Mouse (Mus musculus): ENCODE results near the gene Zrsr2. TPM values are rescaled to one million over a fixed set of nuclear protein-coding genes. Genes with fewer than 3 reads are reported as not detected.

Gene Zrsr2
- polyA plus RNA-seq, 1 experiment: 33.0 TPM

DNA sequence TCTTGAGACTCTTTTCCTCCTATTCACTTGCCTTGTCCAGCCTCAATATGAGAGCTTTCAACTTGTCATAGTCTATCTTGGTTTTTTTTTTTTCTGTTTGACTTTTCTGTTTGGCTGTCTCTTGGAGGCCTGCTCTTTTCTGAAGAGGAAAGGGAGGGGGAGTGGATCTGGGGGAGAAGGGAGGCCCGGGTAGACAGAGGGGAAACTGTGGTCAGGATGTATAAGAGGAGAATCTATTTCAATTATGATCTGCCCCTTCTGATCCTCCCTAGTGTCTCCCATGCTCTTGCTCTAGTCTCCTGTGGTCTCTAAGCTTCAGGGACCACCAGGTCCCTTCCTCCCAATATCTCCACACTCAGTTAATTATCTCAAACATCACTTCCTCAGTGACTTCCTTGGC is 6.8 kb downstream of the Zrsr2 start:
- Histone ChIP-seq H3K4me1 (ENCODE audit: control insufficient read depth, insufficient read depth, low read length) (no peaks in the 10 kb centered on the region), H3K27ac (ENCODE audit: insufficient read depth, low read length) (no peak overlapping the region), H3K4me3 (ENCODE audit: insufficient read depth, low read length) (no peak overlapping the region)
- TF ChIP-seq POLR2A (IDR thresholded peaks at IDR 0.05; ENCODE audit: extremely low read depth, insufficient read depth, low read length) (no peak), CTCF (IDR thresholded peaks at IDR 0.05; ENCODE audit: extremely low read depth, insufficient read depth, low read length) (no peak)

DNA sequence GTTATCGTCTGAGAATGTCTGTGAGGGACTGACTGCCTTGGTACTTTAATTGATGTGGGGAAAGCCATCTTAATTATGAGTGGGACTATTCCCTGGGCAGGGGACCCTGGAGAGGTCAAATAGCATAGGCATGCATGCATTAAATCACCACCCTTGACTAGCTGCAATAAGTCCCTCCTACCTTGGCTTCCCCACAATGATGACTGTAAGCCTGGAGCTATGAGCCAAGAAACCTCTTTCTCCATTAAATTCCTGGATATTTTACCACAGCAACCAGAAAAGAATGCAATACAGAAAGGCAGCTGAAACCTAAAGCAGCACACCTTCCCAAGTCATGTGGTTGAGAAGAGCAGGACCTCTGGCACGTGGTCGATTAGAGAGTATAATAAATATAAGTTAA is 14.1 kb downstream of the Zrsr2 start:
- H3K4me3 ChIP-seq (ENCODE audit: insufficient read depth, low read length): no peak overlapping the region
- TF ChIP-seq POLR2A (IDR thresholded peaks at IDR 0.05; ENCODE audit: extremely low read depth, insufficient read depth, low read length) (no peak), CTCF (IDR thresholded peaks at IDR 0.05; ENCODE audit: extremely low read depth, insufficient read depth, low read length) (no peak)

DNA sequence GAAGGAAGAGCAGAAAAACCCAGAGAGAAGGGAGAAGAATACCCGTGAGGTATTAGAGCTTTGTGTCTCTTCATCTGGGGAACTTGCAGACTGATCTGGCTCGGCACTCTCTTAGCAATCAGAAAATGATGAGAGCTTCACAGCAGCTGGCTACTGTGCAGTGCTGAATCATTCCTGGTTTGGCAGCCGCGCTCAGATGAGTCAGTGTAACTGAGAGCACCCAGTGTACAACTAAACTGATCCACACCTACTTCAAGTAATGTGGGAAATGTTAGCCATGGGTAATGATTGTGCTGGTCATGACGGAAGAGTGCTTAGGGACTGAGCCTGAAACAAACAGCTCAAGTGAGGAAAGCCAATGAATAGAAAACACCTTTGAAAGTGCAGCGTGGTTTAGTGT is 19.9 kb downstream of the Zrsr2 start:
- H3K4me3 ChIP-seq (ENCODE audit: insufficient read depth, low read length): no peak overlapping the region
- H3K4me1 ChIP-seq (ENCODE audit: control insufficient read depth, insufficient read depth, low read length): no peaks in the 10 kb centered on the region
- H3K27ac ChIP-seq (ENCODE audit: insufficient read depth, low read length): no peak overlapping the region
- TF ChIP-seq CTCF (IDR thresholded peaks at IDR 0.05; ENCODE audit: extremely low read depth, insufficient read depth, low read length): no peak
- no peak for TF ChIP-seq POLR2A (IDR thresholded peaks at IDR 0.05; ENCODE audit: extremely low read depth, insufficient read depth, low read length)

More for the DNA sequence above, 14.1 kb downstream of the Zrsr2 start:
- Histone ChIP-seq H3K4me1 (ENCODE audit: control insufficient read depth, insufficient read depth, low read length) (no peaks in the 10 kb centered on the region), H3K27ac (ENCODE audit: insufficient read depth, low read length) (no peak overlapping the region)

DNA sequence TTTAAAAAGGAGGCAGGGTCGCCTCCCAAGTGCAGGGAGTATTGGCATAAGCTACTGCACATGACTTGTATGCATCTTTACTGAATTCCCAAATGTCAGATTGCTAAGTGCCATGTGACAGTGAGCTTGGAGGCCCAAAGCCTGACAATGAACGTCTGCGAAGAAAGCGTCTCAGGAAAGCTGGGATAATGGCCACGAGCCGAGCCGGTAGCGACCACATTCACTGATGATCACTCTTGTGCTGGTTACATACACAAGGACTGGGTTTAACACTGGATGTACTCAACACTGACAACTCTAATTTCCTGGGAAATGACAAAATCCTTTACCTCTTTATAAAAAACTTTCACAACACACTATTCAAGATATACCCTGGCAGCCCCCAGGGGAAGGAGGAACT is 23.7 kb downstream of the Zrsr2 start:
- H3K4me3 ChIP-seq (ENCODE audit: insufficient read depth, low read length): no peak overlapping the region
- TF ChIP-seq CTCF (IDR thresholded peaks at IDR 0.05; ENCODE audit: extremely low read depth, insufficient read depth, low read length) (no peak), POLR2A (IDR thresholded peaks at IDR 0.05; ENCODE audit: extremely low read depth, insufficient read depth, low read length) (no peak)

DNA sequence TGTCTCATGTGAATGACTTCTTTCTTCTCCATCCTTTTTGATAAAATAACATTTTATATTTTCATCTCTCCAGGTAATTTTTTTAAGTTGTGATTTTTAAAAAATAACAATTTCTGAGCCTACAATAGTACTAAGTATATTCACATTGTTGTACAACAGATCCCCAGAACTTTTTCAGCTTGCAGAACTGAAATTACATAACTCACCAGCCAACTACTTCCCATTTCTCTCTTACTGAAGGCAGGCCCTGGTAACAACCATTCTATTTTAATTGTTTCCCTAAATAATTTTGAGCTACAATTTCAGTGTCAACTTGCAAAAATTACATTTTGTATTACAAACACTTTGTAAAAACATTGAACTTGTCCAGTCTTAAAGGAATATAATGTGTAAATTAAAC is 28.9 kb downstream of the Zrsr2 start:
- H3K4me3 ChIP-seq (ENCODE audit: insufficient read depth, low read length): no peak overlapping the region
- no peaks in the 10 kb centered on the region for H3K4me1 ChIP-seq (ENCODE audit: control insufficient read depth, insufficient read depth, low read length)
- no peak overlapping the region for H3K27ac ChIP-seq (ENCODE audit: insufficient read depth, low read length)
- TF ChIP-seq POLR2A (IDR thresholded peaks at IDR 0.05; ENCODE audit: extremely low read depth, insufficient read depth, low read length): no peak

More for the DNA sequence above, 23.7 kb downstream of the Zrsr2 start:
- H3K4me1 ChIP-seq (ENCODE audit: control insufficient read depth, insufficient read depth, low read length): no peaks in the 10 kb centered on the region
- H3K27ac ChIP-seq (ENCODE audit: insufficient read depth, low read length): no peak overlapping the region

DNA sequence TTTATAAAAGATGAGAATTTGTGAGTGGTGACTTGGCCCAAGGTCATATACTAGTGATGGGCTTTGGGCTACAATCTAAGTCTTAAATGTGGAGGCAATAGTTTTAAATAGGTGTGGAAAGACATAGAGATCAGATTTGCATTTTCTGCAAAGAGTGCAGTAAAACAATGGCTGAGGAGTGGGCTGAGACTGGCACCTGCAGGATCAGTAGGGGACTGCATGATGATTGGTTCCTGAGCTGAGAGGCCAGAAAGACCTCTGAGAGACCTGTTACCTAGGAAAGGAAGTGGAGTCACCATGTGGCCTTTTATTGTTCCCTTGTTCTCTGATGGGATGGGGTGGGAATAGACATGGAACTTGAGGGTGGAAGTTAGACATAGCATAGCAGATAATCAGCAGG is 45.7 kb downstream of the Zrsr2 start:
- TF ChIP-seq CTCF (IDR thresholded peaks at IDR 0.05; ENCODE audit: extremely low read depth, insufficient read depth, low read length) (peak; percentile 42; the same call in 1 of the 2 replicates), POLR2A (IDR thresholded peaks at IDR 0.05; ENCODE audit: extremely low read depth, insufficient read depth, low read length) (no peak)
- H3K4me1 ChIP-seq (ENCODE audit: control insufficient read depth, insufficient read depth, low read length): no peaks in the 10 kb centered on the region
- no peak overlapping the region for H3K4me3 ChIP-seq (ENCODE audit: insufficient read depth, low read length)
- no peak overlapping the region for H3K27ac ChIP-seq (ENCODE audit: insufficient read depth, low read length)

DNA sequence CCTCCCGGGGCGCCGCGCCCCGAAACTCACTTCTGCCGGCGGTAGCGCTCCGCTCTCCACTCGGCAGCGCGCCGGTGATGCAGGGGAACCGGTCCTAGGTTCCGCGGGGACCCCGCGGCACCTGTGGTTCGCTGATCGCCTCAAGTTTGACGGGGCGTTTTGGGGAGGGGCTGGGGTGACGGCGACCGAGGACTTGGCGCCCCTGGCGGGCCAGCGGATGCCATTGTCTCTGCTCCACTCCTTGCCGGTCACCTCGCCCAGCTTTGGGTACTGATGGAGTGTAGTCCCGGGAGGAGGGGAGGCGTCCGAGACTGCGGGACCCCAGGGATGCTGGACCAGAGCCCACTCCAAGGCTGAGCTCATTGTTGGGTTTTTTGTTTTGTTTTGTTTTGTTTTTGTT is 49.1 kb downstream of the Zrsr2 start:
- H3K27ac ChIP-seq (ENCODE audit: insufficient read depth, low read length): no peak overlapping the region
- TF ChIP-seq CTCF (IDR thresholded peaks at IDR 0.05; ENCODE audit: extremely low read depth, insufficient read depth, low read length) (no peak), POLR2A (IDR thresholded peaks at IDR 0.05; ENCODE audit: extremely low read depth, insufficient read depth, low read length) (no peak)
- H3K4me3 ChIP-seq (ENCODE audit: insufficient read depth, low read length): peak overlapping the region; percentile 89
- H3K4me1 ChIP-seq (ENCODE audit: control insufficient read depth, insufficient read depth, low read length): no peaks in the 10 kb centered on the region

DNA sequence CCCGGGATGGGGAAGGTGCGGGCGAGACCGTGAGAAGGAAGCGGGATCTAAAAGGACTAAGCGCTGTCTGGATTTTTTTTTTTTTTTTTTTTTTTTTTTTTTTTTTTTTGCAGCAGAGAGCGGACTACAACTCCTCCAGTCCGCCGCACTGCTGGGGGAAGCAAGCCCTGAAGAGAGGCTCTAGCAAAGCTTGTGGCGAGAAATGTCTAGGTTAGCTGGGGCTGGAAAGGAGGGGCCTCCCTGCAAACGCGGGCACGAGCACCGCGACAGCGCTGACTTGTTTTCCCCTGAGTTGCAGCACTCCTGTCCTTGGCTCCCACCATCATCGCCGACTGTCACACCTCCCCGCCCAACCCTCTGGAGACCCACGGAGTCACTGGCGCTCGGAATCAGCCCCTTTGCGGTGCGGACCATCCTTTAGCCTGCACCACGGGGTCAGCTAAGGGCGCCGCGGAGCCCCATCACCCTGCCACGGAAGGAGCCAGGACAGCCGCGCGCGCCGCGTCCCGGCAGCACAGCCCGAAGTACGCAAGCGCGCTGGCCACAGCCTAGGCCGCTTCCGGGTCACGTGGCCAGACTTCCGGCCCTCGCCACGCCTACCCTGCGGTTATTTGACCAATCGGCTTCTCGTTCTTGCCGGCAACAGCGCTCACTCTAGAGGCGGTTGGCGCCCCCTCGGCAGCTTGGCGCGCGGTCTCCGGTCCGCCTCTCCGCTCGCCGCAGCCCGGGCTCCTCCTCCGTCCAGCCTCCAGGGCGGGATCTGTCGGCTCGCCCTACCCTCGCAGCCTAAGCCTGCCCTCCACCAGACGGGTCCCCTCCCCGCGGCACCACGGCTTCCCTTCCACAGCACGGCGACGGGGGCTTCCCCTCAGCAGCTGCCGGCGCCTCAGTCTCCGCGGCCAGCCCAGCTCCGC is 49.9 kb downstream of the Zrsr2 start, which contains the start of gene Ap1s2:
Gene Ap1s2, plus strand, starts transcription at position 681 of the 914 bp plus-strand sequence.
- no peaks in the 10 kb centered on the region for H3K4me1 ChIP-seq (ENCODE audit: control insufficient read depth, insufficient read depth, low read length)
- peak within 1 kb of the TSS; percentile 89 for H3K4me3 ChIP-seq (ENCODE audit: insufficient read depth, low read length)
- peak; percentile 66; the same call in 1 of the 2 replicates for TF ChIP-seq POLR2A (IDR thresholded peaks at IDR 0.05; ENCODE audit: extremely low read depth, insufficient read depth, low read length)
- TF ChIP-seq CTCF (IDR thresholded peaks at IDR 0.05; ENCODE audit: extremely low read depth, insufficient read depth, low read length): no peak
- H3K27ac ChIP-seq (ENCODE audit: insufficient read depth, low read length): peak within 1 kb of the TSS; percentile 94

DNA sequence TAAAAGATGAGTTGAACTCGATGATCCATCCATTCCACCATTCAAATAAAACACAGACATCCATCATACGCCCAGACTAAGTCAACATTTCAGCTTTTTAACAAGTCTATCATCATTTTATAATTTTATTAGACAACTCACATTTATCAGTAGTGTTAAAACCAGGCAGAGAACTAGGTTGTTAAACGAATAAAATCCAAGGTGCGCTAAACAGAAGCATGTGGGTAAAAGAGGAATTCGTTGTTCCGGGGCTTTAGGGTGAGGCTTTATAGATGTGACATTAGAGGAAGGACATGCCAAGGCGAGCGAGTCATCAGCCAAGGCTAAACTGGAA is 50.5 kb downstream of the Zrsr2 start:
- no peak overlapping the region for H3K27ac ChIP-seq (ENCODE audit: insufficient read depth, low read length)
- no peaks in the 10 kb centered on the region for H3K4me1 ChIP-seq (ENCODE audit: control insufficient read depth, insufficient read depth, low read length)
- peak overlapping the region; percentile 89 for H3K4me3 ChIP-seq (ENCODE audit: insufficient read depth, low read length)
- TF ChIP-seq CTCF (IDR thresholded peaks at IDR 0.05; ENCODE audit: extremely low read depth, insufficient read depth, low read length) (no peak), POLR2A (IDR thresholded peaks at IDR 0.05; ENCODE audit: extremely low read depth, insufficient read depth, low read length) (no peak)

DNA sequence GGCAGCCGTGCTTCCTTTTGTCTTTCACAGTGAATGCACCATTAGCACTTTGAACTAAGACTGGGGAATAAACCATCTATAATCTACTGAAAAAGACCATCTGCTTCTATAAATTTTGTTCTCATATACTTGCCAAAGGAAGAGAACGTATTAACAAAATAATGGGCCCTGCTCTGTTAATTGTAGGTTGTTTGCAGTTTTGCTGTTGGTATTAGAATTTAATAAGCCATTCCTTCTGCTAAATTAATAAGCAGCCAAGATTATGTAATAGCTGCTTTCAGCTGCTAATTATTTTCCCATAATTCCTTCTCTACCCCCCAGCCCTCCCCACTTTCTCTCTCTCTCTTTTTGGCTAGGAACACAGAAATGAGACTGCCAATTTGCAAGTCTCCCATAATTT is 51.6 kb downstream of the Zrsr2 start:
- Histone ChIP-seq H3K27ac (ENCODE audit: insufficient read depth, low read length) (no peak overlapping the region), H3K4me3 (ENCODE audit: insufficient read depth, low read length) (no peak overlapping the region), H3K4me1 (ENCODE audit: control insufficient read depth, insufficient read depth, low read length) (no peaks in the 10 kb centered on the region)
- TF ChIP-seq CTCF (IDR thresholded peaks at IDR 0.05; ENCODE audit: extremely low read depth, insufficient read depth, low read length) (no peak), POLR2A (IDR thresholded peaks at IDR 0.05; ENCODE audit: extremely low read depth, insufficient read depth, low read length) (no peak)

Data from cortical plate, adult 2 months (tissue).